Mouse (Mus musculus): ENCODE measurements around the gene Flt1.

DNA sequence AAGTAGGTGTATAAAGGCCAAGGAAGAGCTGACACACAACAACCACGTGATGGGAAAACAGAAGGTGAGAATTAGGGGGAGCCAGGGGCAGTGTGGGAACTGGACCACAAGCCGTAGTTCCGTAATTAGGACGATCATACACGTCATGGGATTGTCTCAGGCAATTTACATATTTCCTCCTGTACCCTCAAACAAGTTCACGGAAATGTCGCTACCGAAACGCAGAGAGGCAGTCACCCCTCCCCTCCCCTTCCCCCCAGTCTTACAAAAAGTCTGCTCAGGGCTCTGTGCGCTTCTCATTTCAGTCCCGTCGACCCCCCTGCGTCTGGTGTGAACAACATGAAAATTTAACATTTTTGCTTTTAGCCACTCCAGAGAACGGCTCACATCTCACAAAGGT is 74.6 kb downstream of the Flt1 start:
- TF ChIP-seq POLR2A (IDR thresholded peaks at IDR 0.05; ENCODE audit: control insufficient read depth, extremely low read depth, insufficient read depth, low read length, poor library complexity), result no peak
- no peak for TF ChIP-seq CTCF (IDR thresholded peaks at IDR 0.05; ENCODE audit: borderline replicate concordance, control insufficient read depth, extremely low read depth, insufficient read depth, low read length, poor library complexity)
